Comparison of ENCODE assay signal across 8 mouse cellular contexts in genomic region chr3:137867133-137867436, GRCm38 (mm10). TPM values are rescaled to one million over a fixed set of nuclear protein-coding genes. Genes with fewer than 3 reads are reported as not detected.
A peak's percentile ranks its signal among the peaks of the same experiment; 100 is the strongest.
DNase-seq lines count a peak whose midpoint lies in the region; ATAC-seq and TF ChIP-seq lines count a peak whose summit lies in the region.

No protein-coding gene starts in this region.

- intact Hi-C loops in heart, postnatal 14 days (cut with DNase I) = loop anchor here (2.0 to 5.0 kb wide), 3 partner anchors 90 to 1145 kb away; no protein-coding TSS in a partner anchor

- H3K9ac ChIP-seq in heart, embryonic 14.5 days (ENCODE audit: low read length) = peak overlapping the region; percentile 99
- H3K9ac ChIP-seq in forebrain, embryonic 14.5 days (ENCODE audit: low read length) = peak overlapping the region; percentile 98
- peak overlapping the region; percentile 96 for H3K9ac ChIP-seq in liver, embryonic 15.5 days

- peaks cover 0 to 22% of the 10 kb centered on the region in 2 experiments; a peak in 3 of 4 replicates for H3K4me1 ChIP-seq in heart, embryonic 14.5 days (ENCODE audit: control insufficient read depth in 2 of 2, insufficient read depth in 2 of 2, low read length in 2 of 2)
- peaks cover 25% of the 10 kb centered on the region for H3K4me1 ChIP-seq in E14TG2a.4 (replicated peaks; ENCODE audit: low read depth, low read length)
- H3K4me1 ChIP-seq in forebrain, embryonic 14.5 days (ENCODE audit: control insufficient read depth, insufficient read depth, low read length) = peaks cover 6% of the 10 kb centered on the region
- peaks cover 34% of the 10 kb centered on the region for H3K4me1 ChIP-seq in liver, embryonic 15.5 days (replicated peaks)

- H3K4me2 ChIP-seq in heart, embryonic 14.5 days (ENCODE audit: low read length) = peak overlapping the region; percentile 85
- H3K4me2 ChIP-seq in forebrain, embryonic 14.5 days (ENCODE audit: low read length) = peak overlapping the region; percentile 81
- H3K4me2 ChIP-seq in liver, embryonic 15.5 days = peak overlapping the region; percentile 98

- peak overlapping the region; percentile 94 to 99 for H3K27ac ChIP-seq in heart, embryonic 14.5 days (replicated peaks in 1 of 2; ENCODE audit: control insufficient read depth in 1 of 2, insufficient read depth in 1 of 2, low read depth in 2 of 2, low read length in 2 of 2)
- peak overlapping the region; percentile 97 for H3K27ac ChIP-seq in forebrain, embryonic 14.5 days (ENCODE audit: low read depth, low read length)
- H3K27ac ChIP-seq in liver, embryonic 15.5 days (replicated peaks) = peak overlapping the region; percentile 95

- 0% methylated on average over 2 of the region's 2 CpGs for WGBS in heart, embryonic 14.5 days
- WGBS in forebrain, embryonic 14.5 days = 2% methylated on average over 2 of the region's 2 CpGs
- 5% methylated on average over 2 of the region's 2 CpGs for WGBS in liver, embryonic 15.5 days (ENCODE audit: insufficient replicate concordance)

- DNase-seq in heart, postnatal 14 days = no peak
- DNase-seq in forebrain, embryonic 14.5 days (ENCODE audit: low spot score) = no peak
- no peak for DNase-seq in frontal cortex, postnatal 10 days (ENCODE audit: low spot score in 2 of 2)
- no peak for DNase-seq in Muller cell, postnatal 12 days (ENCODE audit: inconsistent ontology term)

- TF ChIP-seq CTCF in E14TG2a.4 (conservative IDR thresholded peaks at IDR 0.05; ENCODE audit: low read length) = no peak

- no peaks in the 10 kb centered on the region for H3K27me3 ChIP-seq in heart, embryonic 14.5 days (ENCODE audit: control insufficient read depth, insufficient read depth, low read length)
- H3K27me3 ChIP-seq in E14TG2a.4 (ENCODE audit: insufficient read depth, low read length) = no peaks in the 10 kb centered on the region
- no peaks in the 10 kb centered on the region for H3K27me3 ChIP-seq in forebrain, embryonic 14.5 days (replicated peaks; ENCODE audit: control insufficient read depth, insufficient read depth, low read length)
- H3K27me3 ChIP-seq in liver, embryonic 15.5 days = no peaks in the 10 kb centered on the region

- H3K36me3 ChIP-seq in heart, embryonic 14.5 days (ENCODE audit: control insufficient read depth, insufficient read depth, low read length) = peaks cover 15% of the 10 kb centered on the region
- peaks cover 20% of the 10 kb centered on the region for H3K36me3 ChIP-seq in E14TG2a.4 (ENCODE audit: insufficient read depth, low read length)
- H3K36me3 ChIP-seq in forebrain, embryonic 14.5 days (ENCODE audit: control insufficient read depth, insufficient read depth, low read length) = peaks cover 11% of the 10 kb centered on the region; the same call in 1 of the 2 replicates
- H3K36me3 ChIP-seq in liver, embryonic 15.5 days (replicated peaks) = peaks cover 17% of the 10 kb centered on the region

- ATAC-seq in heart, embryonic 14.5 days (ENCODE audit: insufficient number of reproducible peaks, insufficient read depth, low FRiP score, low read depth) = no peak
- ATAC-seq in forebrain, embryonic 14.5 days = no peak
- ATAC-seq in liver, embryonic 15.5 days (ENCODE audit: insufficient read depth) = no peak
- ATAC-seq in granulocyte monocyte progenitor cell, adult 5-6 weeks (replicated peaks; ENCODE audit: poor library complexity, severe bottlenecking) = no peak

- no peaks in the 10 kb centered on the region for H3K9me3 ChIP-seq in heart, embryonic 14.5 days (ENCODE audit: control insufficient read depth, low read length)
- H3K9me3 ChIP-seq in E14TG2a.4 (ENCODE audit: low read length) = no peaks in the 10 kb centered on the region
- H3K9me3 ChIP-seq in forebrain, embryonic 14.5 days (replicated peaks; ENCODE audit: control insufficient read depth, low read length) = no peaks in the 10 kb centered on the region
- H3K9me3 ChIP-seq in liver, embryonic 15.5 days (replicated peaks) = no peaks in the 10 kb centered on the region

- peak overlapping the region; percentile 90 to 98 for H3K4me3 ChIP-seq in heart, embryonic 14.5 days (ENCODE audit: control insufficient read depth in 1 of 2, insufficient read depth in 1 of 2, low read depth in 1 of 2, low read length in 2 of 2)
- H3K4me3 ChIP-seq in E14TG2a.4 (replicated peaks; ENCODE audit: low read length) = peak overlapping the region; percentile 82
- peak overlapping the region; percentile 82 for H3K4me3 ChIP-seq in forebrain, embryonic 14.5 days (ENCODE audit: low read depth, low read length)
- peak overlapping the region; percentile 88 for H3K4me3 ChIP-seq in liver, embryonic 15.5 days (replicated peaks)

RNA-seq across cellular contexts. Expression of gene Dnajb14, which starts 0.4 kb away (rescaled TPM):
- 10.2 and 13.2 TPM in 2 replicates for polyA plus RNA-seq in heart, embryonic 14.5 days (2014; fragmentation: Nextera tagmentation; extraction: Ambion mirVana)
- total RNA-seq in heart, postnatal 14 days (2021) = 10 to 100 TPM; 10.9 to 11.0 TPM
- 6.3 and 9.1 TPM in 2 replicates for polyA plus RNA-seq in forebrain, embryonic 14.5 days (2014; fragmentation: Nextera tagmentation; extraction: Ambion mirVana)
- 3.8 and 4.5 TPM in 2 replicates for polyA plus RNA-seq in liver, embryonic 15.5 days (2015; fragmentation: Nextera tagmentation; extraction: Ambion mirVana)
- total RNA-seq in granulocyte monocyte progenitor cell, adult 5-6 weeks (2014; fragmentation: Nextera tagmentation) = 6.2 and 7.4 TPM in 2 replicates
- 4.8 and 7.1 TPM in 2 replicates for total RNA-seq in granulocyte monocyte progenitor cell, adult 5-6 weeks (2017)

RNA-seq across cellular contexts. Expression of gene H2afz, which starts 2.8 kb away (rescaled TPM):
- polyA plus RNA-seq in heart, embryonic 14.5 days (2014; fragmentation: Nextera tagmentation; extraction: Ambion mirVana) = 992 and 1,071 TPM in 2 replicates
- total RNA-seq in heart, postnatal 14 days (2021) = 10 to 100 TPM; 80.2 to 99.5 TPM
- polyA plus RNA-seq in forebrain, embryonic 14.5 days (2014; fragmentation: Nextera tagmentation; extraction: Ambion mirVana) = 1,646 and 1,983 TPM in 2 replicates
- polyA plus RNA-seq in liver, embryonic 15.5 days (2015; fragmentation: Nextera tagmentation; extraction: Ambion mirVana) = 874 and 985 TPM in 2 replicates
- total RNA-seq in granulocyte monocyte progenitor cell, adult 5-6 weeks (2014; fragmentation: Nextera tagmentation) = 1,151 and 1,351 TPM in 2 replicates
- total RNA-seq in granulocyte monocyte progenitor cell, adult 5-6 weeks (2017) = 1,517 and 1,875 TPM in 2 replicates

RNA-seq across cellular contexts. Expression of gene Lamtor3, which starts 51.2 kb away (rescaled TPM):
- polyA plus RNA-seq in heart, embryonic 14.5 days (2014; fragmentation: Nextera tagmentation; extraction: Ambion mirVana) = 103 and 116 TPM in 2 replicates
- 10 to 100 TPM; 88.9 to 90.3 TPM for total RNA-seq in heart, postnatal 14 days (2021)
- polyA plus RNA-seq in forebrain, embryonic 14.5 days (2014; fragmentation: Nextera tagmentation; extraction: Ambion mirVana) = 143 and 153 TPM in 2 replicates
- polyA plus RNA-seq in liver, embryonic 15.5 days (2015; fragmentation: Nextera tagmentation; extraction: Ambion mirVana) = 52.1 and 53.8 TPM in 2 replicates
- 62.4 and 76.7 TPM in 2 replicates for total RNA-seq in granulocyte monocyte progenitor cell, adult 5-6 weeks (2014; fragmentation: Nextera tagmentation)
- 69.4 and 87.9 TPM in 2 replicates for total RNA-seq in granulocyte monocyte progenitor cell, adult 5-6 weeks (2017)
